Mouse (Mus musculus) MEL (cell line): ENCODE data around the gene Rarb.

Experiments
- BHLHE40 ChIP-seq: IDR thresholded peaks from 2 replicates; pipeline ENCODE4 v1.6.1; 2012; ENCODE audit warnings: low read depth, mild to moderate bottlenecking, inconsistent platforms, low read length, improper control_type of control experiment, borderline replicate concordance
- CTCF ChIP-seq, 3 experiments: IDR thresholded peaks in 2 of 3; conservative IDR thresholded peaks in 1 of 3; 2 replicates each; pipeline ENCODE4 v1.5.1; 2011 to 2012; ENCODE audit warnings: low read length in 3 of 3, low read depth in 2 of 3, mild to moderate bottlenecking in 2 of 3, improper control_type of control experiment in 1 of 3, inconsistent platforms in 1 of 3, mixed read lengths in 1 of 3, moderate library complexity in 1 of 3; ENCODE audit not compliant: control insufficient read depth in 1 of 3, insufficient read depth in 1 of 3, poor library complexity in 1 of 3, severe bottlenecking in 1 of 3
- EP300 ChIP-seq, 2 experiments: IDR thresholded peaks; 2 replicates each; pipeline ENCODE4 v1.6.1; 2011; ENCODE audit warnings: improper control_type of control experiment in 2 of 2, low read length in 2 of 2, low read depth in 1 of 2, mild to moderate bottlenecking in 1 of 2
- ETS1 ChIP-seq: IDR thresholded peaks from 2 replicates; pipeline ENCODE4 v1.6.1; 2012; ENCODE audit warnings: low read depth, mild to moderate bottlenecking, inconsistent platforms, low read length, improper control_type of control experiment, moderate library complexity
- GATA1 ChIP-seq: IDR thresholded peaks from 2 replicates; pipeline ENCODE4 v1.6.1; 2011; ENCODE audit warnings: low read depth, low read length, improper control_type of control experiment
- HCFC1 ChIP-seq: IDR thresholded peaks from 2 replicates; pipeline ENCODE4 v1.6.1; 2012; ENCODE audit warnings: low read depth, mild to moderate bottlenecking, inconsistent platforms, low read length, improper control_type of control experiment, moderate library complexity
- MAFK ChIP-seq: IDR thresholded peaks from 2 replicates; pipeline ENCODE4 v1.6.1; 2011; ENCODE audit warnings: low read depth, mild to moderate bottlenecking, low read length, improper control_type of control experiment, borderline replicate concordance
- RCOR1 ChIP-seq: IDR thresholded peaks from 2 replicates; pipeline ENCODE4 v1.6.1; 2012; ENCODE audit warnings: low read depth, mild to moderate bottlenecking, inconsistent platforms, low read length, improper control_type of control experiment
- SIN3A ChIP-seq: IDR thresholded peaks from 2 replicates; pipeline ENCODE4 v1.6.1; 2012; ENCODE audit warnings: low read length, improper control_type of control experiment, inconsistent platforms
- UBTF ChIP-seq: IDR thresholded peaks from 2 replicates; pipeline ENCODE4 v1.6.1; 2012; ENCODE audit warnings: low read depth, mild to moderate bottlenecking, inconsistent platforms, low read length, improper control_type of control experiment, moderate library complexity, borderline replicate concordance; ENCODE audit not compliant: insufficient read depth
- USF1 ChIP-seq: IDR thresholded peaks from 2 replicates; pipeline ENCODE4 v1.6.1; 2014; ENCODE audit warnings: low read depth, mild to moderate bottlenecking, inconsistent platforms, low read length, improper control_type of control experiment, moderate library complexity
- USF2 ChIP-seq, 2 experiments: IDR thresholded peaks; 2 replicates each; pipeline ENCODE4 v1.6.1; 2011 to 2012; ENCODE audit warnings: improper control_type of control experiment in 2 of 2, low read length in 2 of 2, borderline replicate concordance in 1 of 2, inconsistent platforms in 1 of 2, low read depth in 1 of 2, mild to moderate bottlenecking in 1 of 2; ENCODE audit not compliant: insufficient read depth in 1 of 2
- ZC3H11A ChIP-seq: IDR thresholded peaks from 2 replicates; pipeline ENCODE4 v1.6.1; 2012; ENCODE audit warnings: low read depth, mild to moderate bottlenecking, inconsistent platforms, low read length, improper control_type of control experiment

- TF ChIP-seq ZC3H11A (no peak), BHLHE40 (no peak), GATA1 (no peak), CTCF (IDR thresholded peaks at IDR 0.05 in 2 of 3, conservative IDR thresholded peaks at IDR 0.05 in 1 of 3; ENCODE audit: control insufficient read depth in 1 of 3, insufficient read depth in 1 of 3, low read depth in 2 of 3, low read length in 3 of 3, poor library complexity in 1 of 3, severe bottlenecking in 1 of 3) (no peak), MAFK (no peak), UBTF (no peak), HCFC1 (no peak), EP300 (IDR thresholded peaks at IDR 0.05; ENCODE audit: low read depth in 1 of 2, low read length in 2 of 2) (no peak), SIN3A (no peak), RCOR1 (no peak), USF2 (IDR thresholded peaks at IDR 0.05; ENCODE audit: borderline replicate concordance in 1 of 2, insufficient read depth in 1 of 2, low read depth in 1 of 2, low read length in 2 of 2) (no peak), ETS1 (no peak), USF1 (no peak)
Measured at GRCm38 (mm10) chr14:16510574-16510973, 308.4 kb downstream of the Rarb start.
